Mouse (Mus musculus) kidney, adult 11 months (tissue): Measurements from ENCODE around the gene Camk1g.

Source experiments
- DNase-seq: peaks from one replicate; pipeline ENCODE4 v3.0.0; 2022

Camk1g gene

DNA sequence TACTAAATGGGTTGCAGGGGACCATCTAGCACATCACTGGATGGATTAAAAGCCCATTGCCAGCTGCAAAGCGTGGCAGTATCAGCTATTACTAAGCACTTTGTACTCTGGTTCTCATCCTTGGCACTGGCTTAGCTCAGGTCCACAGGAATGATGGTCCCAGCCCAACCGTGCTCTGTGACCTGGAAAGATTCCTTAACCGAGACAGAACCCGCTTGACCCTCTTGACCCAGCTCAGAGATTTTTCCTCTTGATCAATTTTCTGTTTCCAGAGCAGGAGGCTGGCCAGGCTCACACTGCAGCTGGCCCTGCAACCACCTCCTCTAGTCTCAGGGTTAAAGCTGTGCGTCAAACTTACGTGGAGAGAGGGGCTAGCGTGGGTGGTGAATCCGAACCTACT is 1.0 kb downstream of the Camk1g start:
- DNase-seq, result peak; percentile 67

DNA sequence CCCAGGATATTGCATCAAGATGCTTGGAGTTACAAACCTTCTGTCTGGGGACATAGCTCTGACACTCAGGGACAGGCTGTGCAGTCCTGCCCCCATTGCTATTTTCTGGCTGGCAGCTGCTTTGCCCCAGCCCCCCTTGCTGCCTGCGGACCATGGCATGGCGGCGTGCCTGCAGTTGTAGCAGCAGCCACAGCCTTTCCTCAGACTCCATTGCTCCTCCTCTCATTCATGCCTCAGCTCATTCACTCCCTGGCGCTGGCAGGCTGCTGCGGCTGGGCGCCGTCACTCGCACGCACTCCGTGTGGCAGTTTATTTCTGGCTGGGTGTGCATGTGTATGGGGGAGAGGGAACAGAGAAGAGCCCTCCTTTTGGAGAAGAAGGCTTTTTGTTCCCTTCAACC is 2.0 kb downstream of the Camk1g start:
- DNase-seq, result no peak

- DNase-seq, result peak; percentile 34
These were observed 6.3 kb downstream of the Camk1g start for GRCm38 (mm10) chr1:193363801-193364231.

DNA sequence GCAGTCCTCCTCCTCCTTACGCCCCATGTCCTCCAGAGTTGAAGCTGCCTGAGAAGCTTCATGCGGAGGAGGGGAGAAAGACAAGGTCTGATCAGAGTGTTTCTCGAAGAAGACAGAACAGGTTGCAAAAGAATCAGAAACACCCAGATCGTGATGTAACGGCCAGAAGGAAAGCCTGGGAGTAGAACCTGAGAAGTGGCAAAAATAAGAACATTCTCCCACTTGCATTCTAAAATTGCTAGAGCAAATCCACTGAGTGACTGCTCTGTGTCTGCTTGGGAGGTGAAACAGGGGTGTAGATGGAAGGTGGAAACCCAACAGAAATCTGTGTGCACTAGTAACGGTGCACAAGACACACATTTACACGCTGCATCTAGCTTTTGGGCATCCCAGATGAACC is 8.0 kb downstream of the Camk1g start:
- DNase-seq, result no peak

DNA sequence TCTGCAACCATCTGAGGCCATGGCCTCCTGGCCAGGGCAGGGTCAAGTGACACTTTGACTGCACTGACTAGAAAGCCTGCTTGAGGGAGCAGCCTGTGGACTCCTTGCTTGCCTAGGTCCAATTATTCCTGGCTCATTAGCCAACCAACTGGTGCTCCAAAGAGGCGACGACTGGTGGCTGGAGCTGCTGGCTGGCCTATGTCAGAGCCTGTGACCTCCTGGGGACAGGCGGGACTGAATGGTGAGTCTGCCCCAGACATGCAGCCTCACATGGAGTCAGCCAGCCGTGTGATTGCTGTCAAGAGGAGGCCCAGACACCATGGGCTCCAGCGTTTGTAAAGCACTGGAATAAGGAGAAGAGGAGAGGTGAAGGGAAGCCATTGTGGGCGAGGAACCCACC is 8.9 kb downstream of the Camk1g start:
- DNase-seq, result no peak

GRCm38 (mm10) chr1:193359199-193359598 is 10.9 kb downstream of the Camk1g start:
- DNase-seq, result no peak

DNA sequence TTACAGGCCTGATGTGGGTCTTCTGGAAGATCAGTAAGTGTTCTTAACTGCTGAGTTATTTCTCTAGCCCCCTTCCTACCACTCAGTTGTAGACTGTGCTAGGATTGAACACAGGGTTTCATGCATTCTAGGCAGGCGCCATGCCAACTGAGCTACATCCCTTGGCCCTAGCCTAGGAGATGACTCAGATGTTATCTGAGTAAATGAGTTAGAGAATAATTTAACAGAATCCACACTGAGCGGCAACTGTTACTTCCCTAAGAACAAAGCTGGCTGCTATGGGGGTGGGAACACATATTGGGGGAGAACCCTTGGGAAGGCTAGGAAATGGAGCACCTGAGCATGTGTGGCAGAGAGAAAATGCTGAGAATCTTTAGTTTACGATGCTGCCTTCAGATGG is 18.5 kb downstream of the Camk1g start:
- peak; percentile 42 for DNase-seq

GRCm38 (mm10) chr1:193350546-193350801 is 19.6 kb downstream of the Camk1g start:
- no peak for DNase-seq

DNA sequence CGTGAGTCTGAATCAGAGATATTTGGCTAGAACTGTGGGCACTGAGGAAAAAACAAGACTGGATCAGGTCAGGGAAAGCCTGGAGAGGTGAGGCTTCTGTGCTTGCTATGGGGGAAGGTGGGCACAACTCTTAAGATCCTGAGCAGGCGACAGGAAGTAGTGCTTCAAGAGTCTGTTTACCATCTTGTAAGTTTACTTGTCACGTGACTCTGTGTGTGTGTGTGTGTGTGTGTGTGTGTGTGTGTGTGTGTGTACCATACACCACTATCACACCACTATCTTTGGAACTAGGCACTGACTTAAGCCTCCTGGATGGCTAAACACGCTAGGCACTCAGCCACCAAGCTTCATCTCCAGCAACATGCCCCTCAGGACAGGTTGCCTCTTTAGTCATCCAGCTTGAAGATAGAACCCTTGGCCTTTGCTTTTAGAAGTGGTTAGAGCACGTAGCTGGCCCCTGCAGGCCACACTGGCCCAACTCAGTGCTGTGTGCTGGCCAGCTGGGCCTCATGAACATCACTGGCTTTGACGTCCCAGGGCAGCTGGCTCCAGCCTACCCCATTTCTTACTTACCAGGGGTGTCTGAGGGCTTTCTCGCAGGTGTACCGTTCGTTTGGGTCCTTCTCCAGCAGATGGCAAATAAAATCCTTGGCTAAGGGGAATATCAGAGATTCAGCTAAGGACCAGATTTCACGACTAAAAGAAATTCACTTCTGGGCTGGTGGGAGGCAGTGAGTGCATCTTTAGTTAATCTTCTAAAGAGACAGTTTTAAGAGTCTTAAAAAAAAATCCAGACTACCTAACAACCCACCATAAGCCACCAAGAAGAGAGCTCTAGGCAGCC is 20.2 kb downstream of the Camk1g start:
- no peak for DNase-seq

DNA sequence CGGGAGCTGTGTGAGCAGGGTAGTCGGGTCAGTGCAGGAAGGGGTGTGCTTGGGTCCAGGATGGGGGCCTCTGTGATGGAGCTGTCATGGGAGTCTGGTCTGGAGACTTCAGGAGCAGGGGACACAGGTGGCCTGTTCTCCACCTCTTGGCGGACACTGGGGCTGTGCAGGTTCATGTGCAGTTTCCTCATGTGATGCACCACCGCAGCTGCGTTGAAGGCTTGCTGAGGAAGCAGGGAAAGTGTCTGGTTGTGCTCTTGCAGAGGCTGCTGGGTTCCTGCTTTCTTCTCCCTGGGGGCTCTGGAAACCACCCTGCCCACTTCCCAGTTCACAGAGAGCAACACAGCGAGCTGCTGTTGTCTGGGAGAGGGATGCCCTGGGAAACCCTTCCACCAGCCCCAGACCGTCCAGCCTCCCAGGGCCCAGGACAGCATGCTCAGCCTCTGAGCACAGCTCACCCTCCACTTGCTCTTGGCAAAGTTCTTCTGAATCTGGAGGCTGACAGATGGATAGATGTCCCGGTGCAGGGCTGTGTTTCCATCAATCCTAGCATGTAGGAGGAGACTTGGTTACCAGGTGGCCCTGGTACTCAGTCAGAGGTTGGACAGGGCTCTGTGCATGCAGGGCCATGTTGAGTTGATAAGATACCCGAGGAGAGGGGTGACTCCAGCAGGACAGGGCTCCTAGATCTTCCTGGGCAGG is 21.7 kb downstream of the Camk1g start:
- DNase-seq, result no peak

DNA sequence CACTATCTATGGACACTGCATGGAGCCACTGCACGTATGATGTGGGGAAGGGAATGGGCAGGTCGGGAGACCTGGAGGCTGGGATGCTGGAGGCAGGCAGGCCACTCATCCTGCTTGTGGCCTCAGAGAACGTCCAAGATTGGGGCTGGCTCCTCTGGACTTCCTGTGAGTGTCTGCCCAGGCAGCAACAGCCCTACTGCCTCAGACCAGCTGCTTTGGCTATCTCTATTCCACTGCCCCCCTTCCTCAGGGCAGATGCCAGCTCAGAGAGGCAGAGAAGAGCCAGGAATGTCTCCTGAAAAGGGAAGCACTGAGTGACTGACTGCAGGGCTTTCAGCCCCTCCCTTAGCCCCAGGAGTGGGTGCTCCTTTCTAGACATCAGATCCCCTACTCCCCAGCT is 23.2 kb downstream of the Camk1g start:
- DNase-seq, result no peak

- DNase-seq, result no peak
These were observed 25.1 kb downstream of the Camk1g start for GRCm38 (mm10) chr1:193344976-193345375.

GRCm38 (mm10) chr1:193343853-193344252 is 26.2 kb downstream of the Camk1g start:
- no peak for DNase-seq

GRCm38 (mm10) chr1:193342198-193342946 is 27.7 kb downstream of the Camk1g start:
- no peak for DNase-seq

DNA sequence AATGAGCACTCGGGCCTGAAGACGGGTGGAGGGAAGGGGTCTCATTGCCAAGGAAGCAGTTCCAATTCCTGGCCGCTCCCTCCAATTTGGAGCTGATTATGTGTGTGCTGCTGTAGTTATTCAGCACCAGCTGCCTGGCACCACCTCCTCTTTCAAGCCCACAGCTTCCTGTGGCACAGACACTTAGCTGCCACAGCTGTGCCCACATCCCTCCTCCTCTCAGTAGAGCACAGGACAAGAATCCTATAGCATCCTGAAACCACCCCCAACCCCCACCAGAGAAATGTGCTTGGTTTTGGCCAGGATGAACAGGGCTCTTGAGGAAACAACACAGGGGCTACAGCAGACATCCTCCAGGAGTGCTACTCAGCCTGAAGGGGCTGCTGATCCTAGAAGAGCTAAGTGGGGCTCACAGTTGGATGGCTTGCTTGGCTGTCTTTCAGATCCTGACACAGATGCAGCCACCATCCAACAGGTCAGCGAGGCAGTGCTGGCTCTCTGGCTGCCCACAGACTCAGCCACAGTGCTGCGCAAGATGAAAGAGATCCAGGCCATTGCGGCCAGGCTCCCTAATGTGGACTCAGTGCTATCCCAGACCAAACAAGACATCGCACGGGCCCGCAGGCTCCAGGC is 31.6 kb downstream of the Camk1g start:
- no peak for DNase-seq

DNA sequence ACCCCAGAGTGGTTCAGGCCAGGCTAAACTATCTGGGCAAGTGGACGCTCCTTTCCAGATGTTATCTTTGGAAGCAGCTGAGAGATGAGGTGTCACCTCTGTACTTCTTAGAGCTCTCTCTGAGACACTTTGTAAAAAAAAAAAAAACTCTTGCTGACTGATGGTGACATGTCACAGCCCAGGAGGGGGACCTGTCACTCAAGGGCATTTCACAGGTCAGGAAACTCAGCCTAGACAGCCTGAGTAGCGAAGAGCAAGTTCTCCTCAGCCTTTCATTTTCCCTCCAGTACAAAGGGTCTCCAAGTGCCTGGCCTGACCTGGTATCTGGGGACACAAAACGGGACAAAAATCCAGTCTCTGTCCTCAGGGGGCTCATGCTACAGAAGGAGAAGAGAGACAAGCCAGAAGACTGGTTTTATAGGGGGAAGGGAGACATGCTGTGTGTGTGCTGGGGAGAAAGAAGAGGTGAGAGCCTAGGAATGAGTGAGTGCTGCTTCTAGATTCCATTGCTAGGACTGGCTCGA is 32.2 kb downstream of the Camk1g start:
- no peak for DNase-seq

GRCm38 (mm10) chr1:193337018-193337321 is 33.1 kb downstream of the Camk1g start:
- no peak for DNase-seq

- DNase-seq, result no peak
These were observed 33.7 kb downstream of the Camk1g start for GRCm38 (mm10) chr1:193336122-193337017.

DNA sequence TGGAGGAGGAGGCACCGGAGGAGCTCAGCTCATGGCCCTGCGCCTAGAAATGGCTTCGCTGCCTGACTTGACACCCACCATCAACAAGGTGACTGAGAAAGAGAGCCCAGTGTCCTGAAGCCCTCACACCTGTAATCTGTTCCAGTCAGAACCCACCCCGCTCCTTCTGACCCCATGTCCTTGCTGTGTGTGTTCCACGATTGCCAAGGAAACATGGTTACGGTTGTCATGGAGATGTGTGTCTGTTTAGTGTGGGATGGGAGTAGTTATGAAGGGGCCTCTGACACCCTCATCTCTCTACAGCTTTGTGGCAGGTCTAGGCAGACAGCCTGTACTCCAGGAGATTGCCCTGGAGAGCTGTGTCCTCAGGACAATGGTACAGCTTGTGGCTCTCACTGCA is 35.6 kb downstream of the Camk1g start:
- no peak for DNase-seq

- DNase-seq, result no peak
These were observed 36.3 kb downstream of the Camk1g start for GRCm38 (mm10) chr1:193333776-193334175.

DNA sequence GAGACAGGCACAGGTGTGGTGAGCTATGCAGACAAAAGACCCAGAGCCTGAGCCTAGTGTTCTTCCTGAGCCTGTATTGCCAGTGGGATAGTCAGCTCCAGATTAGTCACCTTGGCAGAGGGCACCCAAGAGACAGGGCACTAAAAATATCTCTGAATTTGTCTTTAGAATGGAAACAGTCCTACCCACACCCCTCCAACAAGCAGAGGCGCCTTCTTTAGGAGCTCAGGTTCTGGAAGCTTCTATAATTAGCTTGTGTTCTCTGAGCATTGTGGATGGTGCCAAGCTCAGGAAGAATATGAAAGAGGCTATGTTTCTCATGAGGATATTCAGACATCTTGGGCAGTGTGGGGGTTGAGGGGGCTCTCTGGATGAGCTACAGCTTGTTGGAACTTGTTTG is 37.4 kb downstream of the Camk1g start:
- no peak for DNase-seq

GRCm38 (mm10) chr1:193332018-193332417 is 38.1 kb downstream of the Camk1g start:
- DNase-seq, result no peak
